Mouse (Mus musculus) splenic B cell, adult 2 months (primary cell): ENCODE data around the gene Txnrd3.
A peak's percentile ranks its signal among the peaks of the same experiment; 100 is the strongest.

ENCODE experiments used
- DNase-seq: peaks from one replicate; pipeline ENCODE4 v3.0.0-alpha.2; 2011; ENCODE audit warnings: low read depth, low spot score
- H3K27me3 ChIP-seq: 2 replicates; pipeline ENCODE4 v1.6.1; 2012; ENCODE audit warnings: mild to moderate bottlenecking, low read length, moderate library complexity, mixed read lengths; ENCODE audit not compliant: control insufficient read depth, poor library complexity, insufficient read depth, severe bottlenecking
- H3K36me3 ChIP-seq: 2 replicates; pipeline ENCODE4 v1.6.1; 2012; ENCODE audit warnings: mild to moderate bottlenecking, low read length, moderate library complexity, mixed read lengths; ENCODE audit not compliant: control insufficient read depth, poor library complexity, insufficient read depth, severe bottlenecking

Gene Txnrd3

DNA sequence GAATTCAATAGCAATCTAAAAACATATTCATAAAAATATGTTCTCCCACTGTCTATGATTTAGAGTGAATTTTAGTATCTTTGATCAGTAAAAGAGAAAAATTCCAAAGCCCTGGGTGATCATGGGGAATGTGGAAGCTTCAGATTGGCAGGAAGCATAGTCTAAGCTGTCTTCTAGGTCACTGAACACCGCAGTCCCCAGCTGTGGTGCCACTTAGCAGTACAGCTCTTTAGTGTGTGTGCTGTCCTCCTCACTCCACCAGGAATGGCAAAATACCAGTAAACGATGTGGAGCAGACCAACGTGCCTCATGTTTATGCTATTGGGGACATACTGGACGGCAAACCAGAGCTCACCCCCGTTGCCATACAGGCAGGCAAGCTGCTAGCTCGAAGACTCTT, 25.8 kb downstream of the Txnrd3 start:
- no peak for DNase-seq
- no peaks in the 10 kb centered on the region for H3K36me3 ChIP-seq
- H3K27me3 ChIP-seq: no peaks in the 10 kb centered on the region

DNA sequence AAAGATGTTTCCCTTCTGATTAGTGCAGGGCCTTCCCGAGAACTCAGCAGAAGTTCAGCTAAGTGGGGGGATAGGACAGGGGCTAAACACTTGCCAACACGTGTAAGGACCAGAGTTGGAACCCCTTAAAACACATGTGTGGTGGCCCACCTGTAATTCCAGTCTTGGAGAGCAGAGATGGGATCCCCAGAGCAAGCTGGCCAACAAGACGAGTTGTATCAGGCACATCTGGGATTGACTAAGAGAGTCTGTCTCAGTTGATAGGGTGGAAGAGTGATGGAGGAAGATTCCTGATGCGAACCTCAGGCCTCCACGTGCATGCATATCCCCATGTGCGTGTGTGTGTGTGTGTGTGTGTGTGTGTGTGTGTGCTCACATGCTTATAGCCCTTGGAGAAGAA, 27.6 kb downstream of the Txnrd3 start:
- H3K27me3 ChIP-seq: no peaks in the 10 kb centered on the region
- no peaks in the 10 kb centered on the region for H3K36me3 ChIP-seq
- no peak for DNase-seq

- Histone ChIP-seq H3K27me3 (no peaks in the 10 kb centered on the region), H3K36me3 (no peaks in the 10 kb centered on the region)
- DNase-seq: no peak
Observed at GRCm38 (mm10) chr6:89672641-89673040, 28.9 kb downstream of the Txnrd3 start.

DNA sequence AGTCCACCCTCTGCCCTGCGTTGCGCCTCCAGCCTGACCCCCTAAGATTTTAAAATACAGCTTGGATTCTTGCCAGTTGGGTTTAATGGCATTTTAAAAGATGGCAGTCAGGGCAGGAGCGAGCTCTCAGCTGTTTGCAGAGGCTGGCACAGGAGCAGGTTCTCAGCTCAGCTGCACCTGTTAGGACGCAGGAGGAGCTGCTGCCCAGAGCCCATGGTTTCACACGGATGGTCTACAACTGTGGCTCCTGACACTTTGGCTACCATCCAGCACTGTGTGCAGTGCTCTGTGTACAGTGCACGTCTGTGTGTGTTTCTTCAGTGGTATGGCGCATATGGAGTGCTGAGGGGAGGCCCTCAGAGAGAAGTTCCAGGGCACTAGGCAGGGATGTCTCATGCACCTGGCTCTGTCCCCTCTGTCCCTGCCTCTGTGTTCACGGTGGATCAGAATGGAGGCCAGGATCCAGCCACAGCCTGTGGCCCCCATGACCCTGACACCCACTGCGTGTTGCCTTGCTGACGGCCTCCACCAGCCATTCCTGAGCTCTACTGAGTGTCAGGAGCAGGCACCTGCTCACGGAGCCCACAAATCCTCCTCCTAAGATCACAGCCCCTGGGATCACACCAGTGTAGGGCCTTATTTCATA, 29.5 kb downstream of the Txnrd3 start:
- Histone ChIP-seq H3K27me3 (no peaks in the 10 kb centered on the region), H3K36me3 (no peaks in the 10 kb centered on the region)
- DNase-seq: no peak

- DNase-seq: no peak
- H3K27me3 ChIP-seq: no peaks in the 10 kb centered on the region
Observed at GRCm38 (mm10) chr6:89678522-89678921, 34.7 kb downstream of the Txnrd3 start.

GRCm38 (mm10) chr6:89679291-89679835, 35.6 kb downstream of the Txnrd3 start:
- peak; percentile 76 for DNase-seq
- H3K27me3 ChIP-seq: no peaks in the 10 kb centered on the region
- H3K36me3 ChIP-seq: no peaks in the 10 kb centered on the region

More at GRCm38 (mm10) chr6:89678522-89678921, 34.7 kb downstream of the Txnrd3 start:
- no peaks in the 10 kb centered on the region for H3K36me3 ChIP-seq

- Histone ChIP-seq H3K36me3 (no peaks in the 10 kb centered on the region), H3K27me3 (no peaks in the 10 kb centered on the region)
- DNase-seq: peak; percentile 77
Observed at GRCm38 (mm10) chr6:89680155-89680554, 36.4 kb downstream of the Txnrd3 start.

DNA sequence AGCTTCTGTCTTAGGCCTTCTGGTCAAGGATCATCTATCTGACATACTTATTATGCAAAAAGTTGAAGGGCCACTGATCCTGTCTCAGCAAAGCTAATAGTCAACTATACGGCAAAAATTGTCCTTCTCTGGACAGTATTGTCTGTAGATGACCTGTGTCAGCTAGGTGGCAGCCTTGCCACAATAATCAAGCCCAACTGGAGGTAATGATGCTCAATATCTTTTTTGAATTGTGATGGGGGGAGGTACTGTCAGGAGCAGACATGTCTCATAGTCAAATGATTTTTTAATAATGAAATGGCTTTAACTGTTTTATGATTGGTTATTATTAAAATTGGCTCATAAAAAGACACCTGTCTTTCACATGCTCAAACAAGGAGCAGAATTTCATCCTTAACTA, 40.4 kb downstream of the Txnrd3 start:
- no peaks in the 10 kb centered on the region for H3K36me3 ChIP-seq
- no peak for DNase-seq
- no peaks in the 10 kb centered on the region for H3K27me3 ChIP-seq

DNA sequence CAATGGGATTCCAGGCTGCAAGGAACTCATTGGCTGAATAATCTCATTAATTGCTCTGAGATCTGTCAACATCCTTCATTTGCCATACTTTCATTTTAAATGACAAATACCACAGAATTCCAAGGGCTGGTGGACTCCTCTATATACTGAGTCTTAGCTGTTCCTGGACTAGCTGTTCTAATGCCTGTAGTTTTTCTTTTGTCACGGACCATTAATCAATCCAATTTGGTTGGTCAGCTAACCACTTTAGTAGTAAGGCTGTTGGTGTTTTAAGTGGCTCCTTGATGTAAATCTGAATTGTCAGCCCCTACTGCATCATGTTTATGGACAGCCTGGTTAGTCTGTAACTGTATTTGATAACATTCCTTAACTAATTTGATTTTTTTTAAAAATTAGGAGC, 43.3 kb downstream of the Txnrd3 start:
- Histone ChIP-seq H3K27me3 (no peaks in the 10 kb centered on the region), H3K36me3 (no peaks in the 10 kb centered on the region)
- no peak for DNase-seq

GRCm38 (mm10) chr6:89706624-89707023, 62.8 kb downstream of the Txnrd3 start:
- DNase-seq: no peak
- no peaks in the 10 kb centered on the region for H3K36me3 ChIP-seq
- H3K27me3 ChIP-seq: no peaks in the 10 kb centered on the region

- no peaks in the 10 kb centered on the region for H3K36me3 ChIP-seq
- no peaks in the 10 kb centered on the region for H3K27me3 ChIP-seq
- DNase-seq: no peak
Observed at GRCm38 (mm10) chr6:89707240-89707639, 63.5 kb downstream of the Txnrd3 start, which contains the start of gene Vmn1r40. Vmn1r40 (plus strand) TSS chr6:89707540.

GRCm38 (mm10) chr6:89718051-89718450, 74.3 kb downstream of the Txnrd3 start:
- DNase-seq: no peak
- no peaks in the 10 kb centered on the region for H3K27me3 ChIP-seq
- no peaks in the 10 kb centered on the region for H3K36me3 ChIP-seq
